Mouse (Mus musculus) embryonic fibroblast, embryonic 13.5 days (primary cell): ENCODE data around the gene Gripap1.

ENCODE experiments used
- CTCF ChIP-seq: IDR thresholded peaks from 2 replicates; pipeline ENCODE4 v1.5.1; 2011; ENCODE audit warnings: mild to moderate bottlenecking, control low read depth, low read length, moderate library complexity, borderline replicate concordance; ENCODE audit not compliant: insufficient read depth
- POLR2A ChIP-seq: IDR thresholded peaks from 2 replicates; pipeline ENCODE4 v1.6.1; 2011; ENCODE audit warnings: low read depth, mild to moderate bottlenecking, control low read depth, low read length, moderate library complexity

DNA sequence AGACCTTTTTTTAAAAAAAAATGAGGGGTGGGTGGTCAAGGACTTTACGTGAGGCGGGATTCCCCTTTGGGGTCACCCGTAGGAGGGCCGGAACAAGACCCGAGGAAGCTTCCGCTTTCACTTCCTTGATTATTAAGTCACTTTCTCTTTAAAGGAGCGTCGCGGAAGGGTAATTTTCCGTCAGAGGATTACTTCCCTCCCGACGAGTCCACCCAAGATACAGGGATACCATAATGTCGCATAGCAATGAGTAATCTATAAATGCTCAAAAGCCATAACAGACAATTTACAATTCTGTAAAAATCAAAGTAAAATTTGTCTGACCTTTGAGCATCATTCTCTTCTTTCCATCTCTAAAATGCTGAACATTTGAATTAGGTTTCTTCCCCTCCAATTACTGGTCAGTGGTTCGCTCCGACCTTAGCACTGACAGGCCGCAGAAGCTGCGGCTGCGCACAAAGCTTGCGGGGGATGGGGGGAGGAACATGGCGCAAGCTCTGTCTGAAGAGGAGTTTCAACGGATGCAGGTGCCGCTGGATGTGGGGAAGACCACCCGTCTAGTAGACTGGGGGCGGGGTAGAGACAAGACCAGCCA lies at the start of gene Gripap1:
- TF ChIP-seq CTCF (no peak), POLR2A (peak; percentile 82)
